Mouse (Mus musculus) intestine, embryonic 14.5 days (tissue): ENCODE measurements around the gene Crcp. TPM values are rescaled to one million over a fixed set of nuclear protein-coding genes. Genes with fewer than 3 reads are reported as not detected.

Experiments
- ATAC-seq: fragments of 200-750 bp; cut with Nextera tagmentation; replicated peaks from 2 replicates; pipeline ENCODE4 v1.8.0; 2017; ENCODE audit warnings: low read depth, moderate number of reproducible peaks, moderate TSS enrichment, moderate library complexity; ENCODE audit not compliant: low FRiP score, low TSS enrichment
- DNase-seq: peaks from one replicate; pipeline ENCODE4 v3.0.0-alpha.2; 2018; ENCODE audit warnings: low spot score
- H3K27ac ChIP-seq: fragments of 300-500 bp; sonication (generic); 2 replicates; pipeline ENCODE4 v1.5.1; 2014; ENCODE audit warnings: low read depth, mild to moderate bottlenecking, control low read depth
- H3K27me3 ChIP-seq: fragments of 300-500 bp; sonication (generic); replicated peaks from 2 replicates; pipeline ENCODE4 v1.6.1; 2014; ENCODE audit warnings: low read length, control low read depth; ENCODE audit not compliant: control insufficient read depth, insufficient read depth
- H3K36me3 ChIP-seq: fragments of 300-500 bp; sonication (generic); 2 replicates; pipeline ENCODE4 v1.6.1; 2014; ENCODE audit warnings: low read length, control low read depth; ENCODE audit not compliant: control insufficient read depth, insufficient read depth
- H3K4me1 ChIP-seq: fragments of 300-500 bp; sonication (generic); replicated peaks from 2 replicates; pipeline ENCODE4 v1.6.1; 2014; ENCODE audit warnings: low read length, control low read depth, mixed read lengths; ENCODE audit not compliant: control insufficient read depth, insufficient read depth
- H3K4me2 ChIP-seq: fragments of 300-500 bp; sonication (generic); 2 replicates; pipeline ENCODE4 v1.6.1; 2014; ENCODE audit warnings: low read length
- H3K4me3 ChIP-seq: fragments of 300-500 bp; sonication (generic); 2 replicates; pipeline ENCODE4 v1.5.1; 2014; ENCODE audit warnings: low read depth, low read length, control low read depth, mixed read lengths
- H3K9ac ChIP-seq: fragments of 300-500 bp; sonication (generic); 2 replicates; pipeline ENCODE4 v1.6.1; 2014; ENCODE audit warnings: mild to moderate bottlenecking, low read length
- H3K9me3 ChIP-seq: fragments of 300-500 bp; sonication (generic); 2 replicates; pipeline ENCODE4 v1.6.1; 2016; ENCODE audit warnings: low read length, control low read depth; ENCODE audit not compliant: control insufficient read depth
- WGBS: fragments of 180-500 bp; shearing (Covaris S2); extraction: QIAGEN DNeasy Blood & Tissue Kit; methylation state at CpG from one replicate; pipeline ENCODE4 v1.1.7; 2014; 5-methylcytosine and 5-hydroxymethylcytosine counted together
- polyA plus RNA-seq: library from polyadenylated mRNA; unstranded; fragments of >200 nt; fragmentation: Nextera tagmentation; extraction: Ambion mirVana; gene quantifications from 2 replicates; pipeline ENCODE4 v1.2.1, GENCODE M21; 2014

The Crcp gene
- polyA plus RNA-seq, 1 experiment from 2014 or later, result 19.7 TPM

GRCm38 (mm10) chr5:130055688-130056087, 26.6 kb downstream of the Crcp start:
- H3K9ac ChIP-seq, result no peak overlapping the region
- WGBS, result 87% methylated on average over 4 of the region's 4 CpGs
- no peak overlapping the region for H3K27ac ChIP-seq
- ATAC-seq (no peak), DNase-seq (no peak)
- no peaks in the 10 kb centered on the region for H3K27me3 ChIP-seq
- peaks cover 36% of the 10 kb centered on the region for H3K36me3 ChIP-seq
- H3K9me3 ChIP-seq, result no peaks in the 10 kb centered on the region
- H3K4me1 ChIP-seq, result no peaks in the 10 kb centered on the region
- H3K4me3 ChIP-seq, result no peak overlapping the region
- no peak overlapping the region for H3K4me2 ChIP-seq

GRCm38 (mm10) chr5:130056303-130056702, 27.2 kb downstream of the Crcp start:
- ATAC-seq (no peak), DNase-seq (no peak)
- Histone ChIP-seq H3K4me2 (no peak overlapping the region), H3K27me3 (no peaks in the 10 kb centered on the region), H3K27ac (no peak overlapping the region), H3K9ac (no peak overlapping the region), H3K4me3 (no peak overlapping the region), H3K4me1 (no peaks in the 10 kb centered on the region), H3K36me3 (peaks cover 31% of the 10 kb centered on the region), H3K9me3 (no peaks in the 10 kb centered on the region)
- 96% methylated on average over 2 of the region's 2 CpGs for WGBS

GRCm38 (mm10) chr5:130059413-130060328, 30.6 kb downstream of the Crcp start:
- no peaks in the 10 kb centered on the region for H3K27me3 ChIP-seq
- H3K36me3 ChIP-seq, result peaks cover 15% of the 10 kb centered on the region; the same call in 1 of the 2 replicates
- no peak overlapping the region for H3K4me2 ChIP-seq
- H3K9ac ChIP-seq, result no peak overlapping the region
- H3K27ac ChIP-seq, result peak overlapping the region; percentile 3; the same call in 1 of the 2 replicates
- H3K9me3 ChIP-seq, result no peaks in the 10 kb centered on the region
- ATAC-seq, result no peak; the same call in 1 of the 2 replicates
- no peaks in the 10 kb centered on the region for H3K4me1 ChIP-seq
- WGBS, result 73% methylated on average over 12 of the region's 12 CpGs
- no peak for DNase-seq
- no peak overlapping the region for H3K4me3 ChIP-seq

GRCm38 (mm10) chr5:130060329-130060665, 31.2 kb downstream of the Crcp start:
- ATAC-seq (no peak), DNase-seq (no peak)
- Histone ChIP-seq H3K27ac (no peak overlapping the region; the same call in 1 of the 2 replicates), H3K36me3 (peaks cover 12% of the 10 kb centered on the region; the same call in 1 of the 2 replicates), H3K27me3 (no peaks in the 10 kb centered on the region), H3K9ac (no peak overlapping the region), H3K4me2 (no peak overlapping the region), H3K4me3 (no peak overlapping the region), H3K9me3 (no peaks in the 10 kb centered on the region), H3K4me1 (no peaks in the 10 kb centered on the region)
- 85% methylated on average over 4 of the region's 4 CpGs for WGBS

GRCm38 (mm10) chr5:130062096-130062495, 33.0 kb downstream of the Crcp start:
- peaks cover 8% of the 10 kb centered on the region; the same call in 1 of the 2 replicates for H3K36me3 ChIP-seq
- no peaks in the 10 kb centered on the region for H3K4me1 ChIP-seq
- no peak overlapping the region for H3K4me2 ChIP-seq
- H3K4me3 ChIP-seq, result no peak overlapping the region
- H3K9me3 ChIP-seq, result peaks cover 3% of the 10 kb centered on the region; the same call in 1 of the 2 replicates
- ATAC-seq, result no peak
- no peak overlapping the region for H3K27ac ChIP-seq
- no peak overlapping the region for H3K9ac ChIP-seq
- H3K27me3 ChIP-seq, result no peaks in the 10 kb centered on the region
- 83% methylated on average over 2 of the region's 2 CpGs for WGBS
- DNase-seq, result no peak

GRCm38 (mm10) chr5:130063760-130064159, 34.7 kb downstream of the Crcp start:
- 78% methylated on average over 2 of the region's 2 CpGs for WGBS

GRCm38 (mm10) chr5:130065579-130065978, 36.5 kb downstream of the Crcp start:
- Histone ChIP-seq H3K4me3 (no peak overlapping the region), H3K9me3 (peaks cover 3% of the 10 kb centered on the region; the same call in 1 of the 2 replicates), H3K27me3 (no peaks in the 10 kb centered on the region), H3K27ac (no peak overlapping the region), H3K9ac (no peak overlapping the region), H3K4me2 (no peak overlapping the region), H3K4me1 (no peaks in the 10 kb centered on the region), H3K36me3 (0 out of 2 replicates have a peak, but pooled peaks cover 2% of the 10 kb centered on the region)
- DNase-seq (no peak), ATAC-seq (no peak)
- 91% methylated on average over 1 of the region's 1 CpGs for WGBS

More at GRCm38 (mm10) chr5:130063760-130064159, 34.7 kb downstream of the Crcp start:
- H3K36me3 ChIP-seq, result peaks cover 8% of the 10 kb centered on the region; the same call in 1 of the 2 replicates
- H3K4me2 ChIP-seq, result no peak overlapping the region
- H3K27ac ChIP-seq, result no peak overlapping the region
- no peaks in the 10 kb centered on the region for H3K27me3 ChIP-seq
- peaks cover 3% of the 10 kb centered on the region; the same call in 1 of the 2 replicates for H3K9me3 ChIP-seq
- no peak overlapping the region for H3K9ac ChIP-seq
- H3K4me1 ChIP-seq, result no peaks in the 10 kb centered on the region
- H3K4me3 ChIP-seq, result no peak overlapping the region
- DNase-seq (no peak), ATAC-seq (no peak)

- DNase-seq (no peak), ATAC-seq (no peak)
- 54% methylated on average over 3 of the region's 3 CpGs for WGBS
- H3K4me2 ChIP-seq, result no peak overlapping the region
- H3K27ac ChIP-seq, result no peak overlapping the region
- peaks cover 3% of the 10 kb centered on the region; the same call in 1 of the 2 replicates for H3K9me3 ChIP-seq
- no peaks in the 10 kb centered on the region for H3K36me3 ChIP-seq
- H3K4me3 ChIP-seq, result no peak overlapping the region
- no peaks in the 10 kb centered on the region for H3K4me1 ChIP-seq
- no peaks in the 10 kb centered on the region for H3K27me3 ChIP-seq
- no peak overlapping the region for H3K9ac ChIP-seq
Measured at GRCm38 (mm10) chr5:130067841-130068264, 38.8 kb downstream of the Crcp start.
